Mouse (Mus musculus) gastrocnemius, postnatal 36 days (tissue): ENCODE measurements around the gene Anks1. TPM values are rescaled to one million over a fixed set of nuclear protein-coding genes. Genes with fewer than 3 reads are reported as not detected.
"Not testable (repeated sequence)": the region's sequence is repeated elsewhere in the genome, so short reads cannot be mapped to it uniquely, and the experiment has no call there.

Source experiments
- DNase-seq, 2 experiments: peaks; one replicate each; pipeline ENCODE4 v3.0.0; 2022
- intact Hi-C: fragments of 180-260 bp; cut with DNase I; formaldehyde crosslinking; loops from one replicate; pipeline ENCODE4 v1.15.1; 2025
- total RNA-seq, 2 experiments: library from RNA; stranded (reverse); gene quantifications; 2 replicates each; pipeline ENCODE4 v1.2.3; 2021

Anks1 gene
- total RNA-seq, 2 experiments from 2014 or later, result 7.8 to 13.0 TPM

- no peak for DNase-seq
- intact Hi-C loops, result loop anchor here (5.0 kb wide), 1 partner anchor 70 kb away; no protein-coding TSS in a partner anchor
These were observed 73.7 kb downstream of the Anks1 start for GRCm38 (mm10) chr17:27982712-27983266.

GRCm38 (mm10) chr17:27984421-27984820 is 75.3 kb downstream of the Anks1 start:
- intact Hi-C loops, result loop anchor here (5.0 kb wide), 1 partner anchor 72 kb away; no protein-coding TSS in a partner anchor
- no peak for DNase-seq

- intact Hi-C loops, result loop anchor here (5.0 kb wide), 1 partner anchor 176 kb away; no protein-coding TSS in a partner anchor
- no peak for DNase-seq
These were observed 77.0 kb downstream of the Anks1 start for GRCm38 (mm10) chr17:27986106-27986505.

GRCm38 (mm10) chr17:27989807-27990542 is 80.9 kb downstream of the Anks1 start:
- intact Hi-C loops, result loop anchor here (2.0 to 5.0 kb wide), 4 partner anchors 52 to 172 kb away; partner anchors contain the start of gene Tcp11

GRCm38 (mm10) chr17:27994001-27994944 is 85.2 kb downstream of the Anks1 start:
- intact Hi-C loops, result loop anchor here (5.0 kb wide), 1 partner anchor 48 kb away; no protein-coding TSS in a partner anchor
- no peak for DNase-seq

More at GRCm38 (mm10) chr17:27989807-27990542, 80.9 kb downstream of the Anks1 start:
- peak; percentile 78 to 80 for DNase-seq

GRCm38 (mm10) chr17:27996320-27996719 is 87.2 kb downstream of the Anks1 start:
- intact Hi-C loops, result no loop called here
- no peak for DNase-seq

- no peak for DNase-seq
- intact Hi-C loops, result no loop called here
These were observed 88.1 kb downstream of the Anks1 start for GRCm38 (mm10) chr17:27997212-27997611.

- not testable (repeated sequence) for DNase-seq
- intact Hi-C loops, result loop anchor here (5.0 kb wide), 1 partner anchor 168 kb away; no protein-coding TSS in a partner anchor
These were observed 90.7 kb downstream of the Anks1 start for GRCm38 (mm10) chr17:27999683-28000273.

- intact Hi-C loops, result loop anchor here (5.0 kb wide), 1 partner anchor 167 kb away; no protein-coding TSS in a partner anchor
- DNase-seq, result no peak
These were observed 91.3 kb downstream of the Anks1 start for GRCm38 (mm10) chr17:28000389-28000788.

GRCm38 (mm10) chr17:28000851-28001250 is 91.7 kb downstream of the Anks1 start:
- intact Hi-C loops, result loop anchor here (5.0 kb wide), 1 partner anchor 166 kb away; no protein-coding TSS in a partner anchor
- no peak for DNase-seq

GRCm38 (mm10) chr17:28005393-28005792 is 96.3 kb downstream of the Anks1 start:
- no peak for DNase-seq
- intact Hi-C loops, result loop anchor here (5.0 kb wide), 1 partner anchor 37 kb away; no protein-coding TSS in a partner anchor

GRCm38 (mm10) chr17:28006208-28006607 is 97.1 kb downstream of the Anks1 start:
- no peak for DNase-seq
- intact Hi-C loops, result loop anchor here (5.0 kb wide), 1 partner anchor 36 kb away; no protein-coding TSS in a partner anchor

GRCm38 (mm10) chr17:28006611-28007010 is 97.5 kb downstream of the Anks1 start:
- DNase-seq, result no peak
- intact Hi-C loops, result loop anchor here (5.0 kb wide), 1 partner anchor 36 kb away; no protein-coding TSS in a partner anchor

- DNase-seq, result peak; percentile 52 to 60
- intact Hi-C loops, result loop anchor here (5.0 kb wide), 1 partner anchor 35 kb away; no protein-coding TSS in a partner anchor
These were observed 98.2 kb downstream of the Anks1 start for GRCm38 (mm10) chr17:28007179-28007811.

GRCm38 (mm10) chr17:28007857-28008564 is 98.9 kb downstream of the Anks1 start:
- peak; percentile 57 to 63 for DNase-seq
- intact Hi-C loops, result loop anchor here (5.0 kb wide), 1 partner anchor 34 kb away; no protein-coding TSS in a partner anchor

- DNase-seq, result peak in 1 of 2 experiments; percentile 49
- intact Hi-C loops, result loop anchor here (5.0 kb wide), 1 partner anchor 34 kb away; no protein-coding TSS in a partner anchor
These were observed 99.5 kb downstream of the Anks1 start for GRCm38 (mm10) chr17:28008565-28008981.

- intact Hi-C loops, result loop anchor here (5.0 kb wide), 1 partner anchor 33 kb away; no protein-coding TSS in a partner anchor
These were observed 100.1 kb downstream of the Anks1 start for GRCm38 (mm10) chr17:28009066-28009715.

GRCm38 (mm10) chr17:28009716-28010114 is 100.6 kb downstream of the Anks1 start:
- DNase-seq, result no peak
- intact Hi-C loops, result loop anchor here (5.0 kb wide), 1 partner anchor 33 kb away; no protein-coding TSS in a partner anchor

More at GRCm38 (mm10) chr17:28009066-28009715, 100.1 kb downstream of the Anks1 start:
- no peak for DNase-seq
